Mouse (Mus musculus) activated CD4-positive, CD25-positive, alpha-beta regulatory T cell, adult 4 months (primary cell): ENCODE data around the gene Atp5g1. TPM values are rescaled to one million over a fixed set of nuclear protein-coding genes. Genes with fewer than 3 reads are reported as not detected.

Source experiments
- polyA plus RNA-seq, 2 experiments: library from polyadenylated mRNA; unstranded; fragments of 100-300 nt; shearing (Covaris generic); gene quantifications; one replicate each; pipeline ENCODE4 v1.2.1; 2017

The Atp5g1 gene
- polyA plus RNA-seq, 2 experiments from 2014 or later: 362 to 459 TPM

Other genes with a start within 250 kb of the Atp5g1 start
- gene Gngt2, start 238.5 kb downstream of the Atp5g1 start, polyA plus RNA-seq: 10 to 100 TPM; 47.5 to 58.4 TPM
- 10 to 100 TPM; 58.8 to 59.2 TPM for gene Abi3, start 233.2 kb downstream of the Atp5g1 start, polyA plus RNA-seq
- gene B4galnt2, start 160.8 kb downstream of the Atp5g1 start, polyA plus RNA-seq: under 1 TPM in 1 of 2 experiments, not detected in 1; 0.25 TPM
- under 1 TPM in 1 of 2 experiments, not detected in 1; 0.24 TPM for gene Igf2bp1, start 69.7 kb downstream of the Atp5g1 start, polyA plus RNA-seq
- not detected for gene Gip, start 51.1 kb downstream of the Atp5g1 start, polyA plus RNA-seq
- gene Snf8, start 40.8 kb downstream of the Atp5g1 start, polyA plus RNA-seq: 10 to 100 TPM; 39.3 to 54.1 TPM
- gene Ube2z, start 10.3 kb downstream of the Atp5g1 start, polyA plus RNA-seq: 1 to 10 TPM; 8.5 to 9.1 TPM
- gene Calcoco2, start 36.3 kb upstream of the Atp5g1 start, polyA plus RNA-seq: not detected
- under 1 TPM in 1 of 2 experiments, not detected in 1; 0.11 TPM for gene Ttll6, start 58.1 kb upstream of the Atp5g1 start, polyA plus RNA-seq
- gene Hoxb13, start 118.6 kb upstream of the Atp5g1 start, polyA plus RNA-seq: not detected
- under 1 TPM in 1 of 2 experiments, not detected in 1; 0.15 TPM for gene Hoxb9, start 195.8 kb upstream of the Atp5g1 start, polyA plus RNA-seq
- not detected for gene Hoxb8, start 206.2 kb upstream of the Atp5g1 start, polyA plus RNA-seq
- not detected for gene Hoxb7, start 211.0 kb upstream of the Atp5g1 start, polyA plus RNA-seq
- not detected for gene Hoxb6, start 216.8 kb upstream of the Atp5g1 start, polyA plus RNA-seq
- not detected for gene Hoxb5, start 227.7 kb upstream of the Atp5g1 start, polyA plus RNA-seq
- 1 to 10 TPM in 1 of 2 experiments, under 1 TPM in 1; 0.98 to 1.1 TPM for gene Hoxb4, start 242.6 kb upstream of the Atp5g1 start, polyA plus RNA-seq
- gene Hoxb3, start 247.7 kb upstream of the Atp5g1 start, polyA plus RNA-seq: not detected